Mouse (Mus musculus) adrenal gland, adult 2 months (tissue): ENCODE results near the gene Plekha8. TPM values are rescaled to one million over a fixed set of nuclear protein-coding genes. Genes with fewer than 3 reads are reported as not detected.

Experiments
- DNase-seq: peaks from one replicate; pipeline ENCODE4 v3.0.0; 2021
- long read RNA-seq: library from polyadenylated mRNA; stranded (forward); transcript quantifications from one replicate; pipeline ENCODE4 v2.0.0, GENCODE M21; 2021
- polyA plus RNA-seq: library from polyadenylated mRNA; depleted of rRNA; stranded (reverse); fragments of >200 nt; gene quantifications from 2 replicates; pipeline ENCODE4 v1.2.3, GENCODE M21; 2012; rRNA removed
- total RNA-seq, 2 experiments: library from RNA; stranded (reverse); gene quantifications; 2 replicates each; pipeline ENCODE4 v1.2.3; 2021

The Plekha8 gene
- 10 to 100 TPM; 17.8 to 18.0 TPM for total RNA-seq
- 2.6 and 2.8 TPM in 2 replicates for polyA plus RNA-seq
- long read RNA-seq, full-length matches to known transcripts = 11 of 14 reads
- long read RNA-seq, partial matches to known transcripts = 0 of 14 reads
- long read RNA-seq, other reads (novel, unspliced or antisense) = 3 of 14 reads

- DNase-seq = peak; percentile 97
Measured at GRCm38 (mm10) chr6:54594469-54595329, at the start of gene Plekha8. TSS of gene Plekha8 (plus strand) at chr6:54595111.

GRCm38 (mm10) chr6:54548314-54549019, 46.4 kb upstream of the Plekha8 start:
- DNase-seq = no peak

GRCm38 (mm10) chr6:54549311-54549710, 45.6 kb upstream of the Plekha8 start:
- DNase-seq = no peak

GRCm38 (mm10) chr6:54550801-54551323, 44.0 kb upstream of the Plekha8 start:
- no peak for DNase-seq

- no peak for DNase-seq
Measured at GRCm38 (mm10) chr6:54552721-54553413, 42.0 kb upstream of the Plekha8 start.

- no peak for DNase-seq
Measured at GRCm38 (mm10) chr6:54553632-54554031, 41.3 kb upstream of the Plekha8 start.

- no peak for DNase-seq
Measured at GRCm38 (mm10) chr6:54554341-54555110, 40.4 kb upstream of the Plekha8 start.

- no peak for DNase-seq
Measured at GRCm38 (mm10) chr6:54555816-54556215, 39.1 kb upstream of the Plekha8 start.

- DNase-seq = no peak
Measured at GRCm38 (mm10) chr6:54557671-54558070, 37.2 kb upstream of the Plekha8 start.

GRCm38 (mm10) chr6:54558466-54558865, 36.4 kb upstream of the Plekha8 start:
- DNase-seq = no peak

GRCm38 (mm10) chr6:54562018-54562809, 32.7 kb upstream of the Plekha8 start:
- DNase-seq = no peak

- no peak for DNase-seq
Measured at GRCm38 (mm10) chr6:54563561-54563960, 31.4 kb upstream of the Plekha8 start.

- DNase-seq = no peak
Measured at GRCm38 (mm10) chr6:54564506-54564991, 30.4 kb upstream of the Plekha8 start.

GRCm38 (mm10) chr6:54565012-54565411, 29.9 kb upstream of the Plekha8 start:
- peak; percentile 32 for DNase-seq

- peak; percentile 84 for DNase-seq
Measured at GRCm38 (mm10) chr6:54565665-54566545, 29.0 kb upstream of the Plekha8 start, which contains the start of gene Scrn1. TSS of gene Scrn1 (minus strand) at chr6:54566489.

GRCm38 (mm10) chr6:54566546-54566919, 28.4 kb upstream of the Plekha8 start:
- DNase-seq = no peak

GRCm38 (mm10) chr6:54569776-54570175, 25.1 kb upstream of the Plekha8 start:
- no peak for DNase-seq

GRCm38 (mm10) chr6:54573218-54573955, 21.5 kb upstream of the Plekha8 start:
- DNase-seq = no peak
